Comparison of ENCODE assay signal across 13 mouse cellular contexts in the genomic region with DNA sequence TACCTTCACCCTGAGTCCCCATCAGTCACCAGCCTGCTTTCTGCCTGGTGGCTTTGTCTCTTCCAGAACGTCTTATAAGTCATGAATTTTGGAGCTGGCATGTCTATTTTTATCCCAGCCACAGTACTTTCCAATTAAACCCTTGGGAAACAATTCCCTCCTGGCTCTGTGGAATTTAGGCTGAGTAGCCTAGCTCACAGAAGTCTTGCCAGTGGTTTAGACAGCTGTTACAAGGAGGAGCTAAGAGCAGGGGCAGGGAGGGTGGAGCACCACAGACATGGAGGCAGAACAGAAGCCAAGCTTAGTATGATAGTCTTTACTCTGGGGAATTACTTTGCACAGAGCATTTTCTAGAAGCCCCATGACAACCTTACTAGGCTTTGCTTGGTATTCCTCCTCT. TPM values are rescaled to one million over a fixed set of nuclear protein-coding genes. Genes with fewer than 3 reads are reported as not detected.
DNase-seq lines count a peak whose midpoint lies in the region; ATAC-seq and TF ChIP-seq lines count a peak whose summit lies in the region.
"Had no signal": no experiment of that assay in that cellular context is flagged by ENCODE, and none has a peak within 500 bp of the region (broad histone marks: within the 10 kb centered on the region; RNA-seq: fewer than 3 reads in every experiment).

No protein-coding gene starts in this region.

- H3K4me3 ChIP-seq in heart, embryonic 13.5 days: no peak overlapping the region
- no peak overlapping the region for H3K4me3 ChIP-seq in heart, embryonic 11.5 days (ENCODE audit: low read depth, low read length)
- H3K4me3 ChIP-seq in C2C12 (ENCODE audit: insufficient read depth, poor library complexity, severe bottlenecking): no peak overlapping the region
- H3K4me3 ChIP-seq in limb, embryonic 10.5 days: no peak overlapping the region
- H3K4me3 ChIP-seq: liver, embryonic 12.5 days had no signal

- no peaks in the 10 kb centered on the region for H3K79me2 ChIP-seq in C2C12 (ENCODE audit: control insufficient read depth, insufficient read depth)

- peak; percentile 29 for DNase-seq in brain, adult 2 months (ENCODE audit: low read depth, low spot score)
- DNase-seq in limb, embryonic 10.5 days (ENCODE audit: low spot score): no peak
- DNase-seq in ovary, postnatal 14 days (ENCODE audit: low spot score): no peak
- DNase-seq in B cell, adult 2 months: no peak
- DNase-seq: cerebellum, adult 18-20 months; kidney, adult 2 months; kidney, postnatal 36 days; midbrain, embryonic 14.5 days had no signal

- no peak for TF ChIP-seq CTCF in C2C12 (IDR thresholded peaks at IDR 0.05; ENCODE audit: control insufficient read depth, insufficient read depth, insufficient read length)

- H3K9ac ChIP-seq in heart, embryonic 13.5 days: peak overlapping the region; percentile 5; the same call in 1 of the 2 replicates
- no peak overlapping the region for H3K9ac ChIP-seq in heart, embryonic 11.5 days (ENCODE audit: low read depth, low read length)
- H3K9ac ChIP-seq: liver, embryonic 12.5 days had no signal

- peak overlapping the region; percentile 41 for H3K27ac ChIP-seq in heart, embryonic 13.5 days (replicated peaks)
- H3K27ac ChIP-seq in heart, embryonic 11.5 days (ENCODE audit: low read depth, low read length): no peak overlapping the region
- H3K27ac ChIP-seq in limb, embryonic 10.5 days: peak overlapping the region; percentile 61
- H3K27ac ChIP-seq: liver, embryonic 12.5 days; macrophage had no signal

- WGBS in heart, embryonic 13.5 days: 9% methylated on average over 1 of the region's 1 CpGs
- WGBS in heart, embryonic 11.5 days (ENCODE audit: insufficient replicate concordance): 9% methylated on average over 1 of the region's 1 CpGs
- WGBS in limb, embryonic 10.5 days: 18% methylated on average over 1 of the region's 1 CpGs

- peaks cover 30% of the 10 kb centered on the region for H3K4me1 ChIP-seq in heart, embryonic 13.5 days
- peaks cover 11% of the 10 kb centered on the region for H3K4me1 ChIP-seq in heart, embryonic 11.5 days (ENCODE audit: control insufficient read depth, insufficient read depth, low read length)
- peaks cover 14% of the 10 kb centered on the region for H3K4me1 ChIP-seq in limb, embryonic 10.5 days
- H3K4me1 ChIP-seq: liver, embryonic 12.5 days had no signal

- no peaks in the 10 kb centered on the region for H3K27me3 ChIP-seq in heart, embryonic 13.5 days (replicated peaks)
- no peaks in the 10 kb centered on the region for H3K27me3 ChIP-seq in heart, embryonic 11.5 days (ENCODE audit: control insufficient read depth, insufficient read depth, low read length)
- no peaks in the 10 kb centered on the region for H3K27me3 ChIP-seq in C2C12 (ENCODE audit: control insufficient read depth, insufficient read depth, insufficient read length)
- H3K27me3 ChIP-seq in limb, embryonic 10.5 days (ENCODE audit: low read depth, poor library complexity, severe bottlenecking): no peaks in the 10 kb centered on the region
- H3K27me3 ChIP-seq: liver, embryonic 12.5 days had no signal

- no peak overlapping the region for H3ac ChIP-seq in C2C12 (ENCODE audit: control insufficient read depth, insufficient read length, low read depth)

- H3K79me3 ChIP-seq in C2C12 (ENCODE audit: low read depth): no peaks in the 10 kb centered on the region

- no peaks in the 10 kb centered on the region for H3K9me3 ChIP-seq in heart, embryonic 13.5 days
- no peaks in the 10 kb centered on the region for H3K9me3 ChIP-seq in heart, embryonic 11.5 days (replicated peaks; ENCODE audit: control insufficient read depth, low read length)
- no peaks in the 10 kb centered on the region for H3K9me3 ChIP-seq in limb, embryonic 10.5 days (replicated peaks)
- H3K9me3 ChIP-seq: liver, embryonic 12.5 days had no signal

- ATAC-seq in heart, embryonic 13.5 days (ENCODE audit: extremely low read depth, insufficient number of reproducible peaks, low FRiP score, low TSS enrichment): no peak
- ATAC-seq in heart, embryonic 11.5 days (replicated peaks; ENCODE audit: insufficient number of reproducible peaks, low FRiP score, low TSS enrichment): no peak
- ATAC-seq: liver, embryonic 12.5 days had no signal

- H3K4me2 ChIP-seq in heart, embryonic 13.5 days: no peak overlapping the region
- no peak overlapping the region for H3K4me2 ChIP-seq in heart, embryonic 11.5 days
- H3K4me2 ChIP-seq: liver, embryonic 12.5 days had no signal

- H3K36me3 ChIP-seq in heart, embryonic 13.5 days: no peaks in the 10 kb centered on the region
- H3K36me3 ChIP-seq in heart, embryonic 11.5 days (ENCODE audit: control insufficient read depth, insufficient read depth, low read length): no peaks in the 10 kb centered on the region
- H3K36me3 ChIP-seq in C2C12 (ENCODE audit: control insufficient read depth, insufficient read depth): no peaks in the 10 kb centered on the region
- H3K36me3 ChIP-seq in limb, embryonic 10.5 days: no peaks in the 10 kb centered on the region
- H3K36me3 ChIP-seq: liver, embryonic 12.5 days had no signal

TF ChIP-seq in C2C12, 6 proteins besides CTCF, POLR2A, EP300 and RAD21:
- peak; percentile 14 for TF ChIP-seq CEBPB (IDR thresholded peaks at IDR 0.05; ENCODE audit: low read depth)
- TF ChIP-seq MAX (IDR thresholded peaks at IDR 0.05): no peak
- TF ChIP-seq MYOD1 (IDR thresholded peaks at IDR 0.05; ENCODE audit: control insufficient read depth, insufficient read length, low read depth): peak; percentile 96
- TF ChIP-seq FOSL1 (IDR thresholded peaks at IDR 0.05; ENCODE audit: insufficient read depth, low read length, poor library complexity, severe bottlenecking): no peak
TF ChIP-seq in C2C12: peak in this region for 2.

RNA-seq across cellular contexts. Expression of a gene that starts 17.8 kb away (rescaled TPM):
- 49.3 and 52.6 TPM in 2 replicates for polyA plus RNA-seq in heart, embryonic 13.5 days (2015; fragmentation: Nextera tagmentation; extraction: Ambion mirVana)
- 46.0 and 64.7 TPM in 2 replicates for polyA plus RNA-seq in heart, embryonic 11.5 days (2014; fragmentation: Nextera tagmentation; extraction: Ambion mirVana)
- polyA plus RNA-seq in C2C12 (2012; fragmentation: generic; extraction: Trizol): 7.1 TPM
- polyA plus RNA-seq in limb, embryonic 10.5 days (2016; fragmentation: Nextera tagmentation; extraction: Ambion mirVana): 24.6 and 39.4 TPM in 2 replicates
- polyA plus RNA-seq: macrophage had no signal
